Mouse (Mus musculus) lung, postnatal 0 days (tissue): ENCODE measurements around the gene Adamts5. TPM values are rescaled to one million over a fixed set of nuclear protein-coding genes. Genes with fewer than 3 reads are reported as not detected.
A peak's percentile ranks its signal among the peaks of the same experiment; 100 is the strongest.

Experiments
- ATAC-seq: fragments of 200-750 bp; cut with Nextera tagmentation; 2 replicates; pipeline ENCODE4 v1.8.0; 2017; ENCODE audit warnings: moderate library complexity
- DNase-seq: peaks from one replicate; pipeline ENCODE4 v3.0.0-alpha.2; 2016; ENCODE audit warnings: low spot score
- H3K27ac ChIP-seq: fragments of 300-500 bp; sonication (generic); 2 replicates; pipeline ENCODE4 v1.5.1; 2014; ENCODE audit warnings: antibody characterized with exemption, mild to moderate bottlenecking, low read length, mixed read lengths
- H3K27me3 ChIP-seq: fragments of 300-500 bp; sonication (generic); replicated peaks from 2 replicates; pipeline ENCODE4 v1.6.1; 2014; ENCODE audit warnings: low read length, mixed read lengths; ENCODE audit not compliant: insufficient read depth
- H3K36me3 ChIP-seq: fragments of 300-500 bp; sonication (generic); 2 replicates; pipeline ENCODE4 v1.6.1; 2014; ENCODE audit warnings: low read length, mixed read lengths; ENCODE audit not compliant: insufficient read depth
- H3K4me1 ChIP-seq: fragments of 300-500 bp; sonication (generic); 2 replicates; pipeline ENCODE4 v1.6.1; 2014; ENCODE audit warnings: antibody characterized with exemption, low read depth, low read length, mixed read lengths; ENCODE audit not compliant: insufficient read depth
- H3K4me2 ChIP-seq: fragments of 300-500 bp; sonication (generic); replicated peaks from 2 replicates; pipeline ENCODE4 v1.6.1; 2014; ENCODE audit warnings: low read depth, mild to moderate bottlenecking, low read length, moderate library complexity, mixed read lengths
- H3K4me3 ChIP-seq: fragments of 300-500 bp; sonication (generic); 2 replicates; pipeline ENCODE4 v1.5.1; 2014; ENCODE audit warnings: low read depth, low read length
- H3K9ac ChIP-seq: fragments of 300-500 bp; sonication (generic); replicated peaks from 2 replicates; pipeline ENCODE4 v1.6.1; 2014; ENCODE audit warnings: low read depth, mild to moderate bottlenecking
- H3K9me3 ChIP-seq: fragments of 300-500 bp; sonication (generic); 2 replicates; pipeline ENCODE4 v1.6.1; 2016; ENCODE audit warnings: low read length, mixed read lengths
- CTCF ChIP-seq: IDR thresholded peaks from 2 replicates; pipeline ENCODE4 v1.5.1; 2016; ENCODE audit warnings: antibody characterized with exemption, mild to moderate bottlenecking
- EP300 ChIP-seq: IDR thresholded peaks from 2 replicates; pipeline ENCODE4 v1.6.1; 2016; ENCODE audit warnings: antibody characterized with exemption, mild to moderate bottlenecking, control low read depth
- WGBS: fragments of 180-500 bp; shearing (Covaris S2); extraction: QIAGEN DNeasy Blood & Tissue Kit; methylation state at CpG from one replicate; pipeline ENCODE4 v1.1.7; 2014; 5-methylcytosine and 5-hydroxymethylcytosine counted together
- polyA plus RNA-seq: library from polyadenylated mRNA; unstranded; fragments of >200 nt; fragmentation: Nextera tagmentation; extraction: Ambion mirVana; gene quantifications from 2 replicates; pipeline ENCODE4 v1.2.1, GENCODE M21; 2015

The Adamts5 gene
- polyA plus RNA-seq, 1 experiment from 2014 or later = 1.8 TPM

DNA sequence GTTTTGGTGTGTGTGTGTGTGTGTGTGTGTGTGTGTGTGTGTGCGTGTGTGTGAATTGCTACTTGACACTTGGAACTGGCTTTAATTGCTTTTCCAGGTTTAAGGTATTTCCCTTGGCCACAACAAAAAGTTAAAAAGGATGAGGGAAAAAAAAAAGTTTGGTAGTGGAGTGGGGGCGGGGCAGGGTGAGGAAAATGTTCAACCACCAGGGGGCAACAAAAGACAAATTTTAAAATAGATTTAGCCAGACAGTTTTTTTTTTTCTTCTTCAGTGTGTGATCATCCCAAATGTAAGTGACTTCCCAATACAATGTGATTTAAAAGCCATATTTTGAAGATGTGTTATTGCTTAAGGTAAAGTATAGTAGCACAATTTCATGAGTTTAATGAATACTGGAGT lies 94.0 kb downstream of the Adamts5 start:
- TF ChIP-seq EP300 = no peak
- TF ChIP-seq CTCF = peak; percentile 67
- DNase-seq (peak; percentile 78), ATAC-seq (no peak)
- no peak overlapping the region for H3K9ac ChIP-seq
- H3K27me3 ChIP-seq = no peaks in the 10 kb centered on the region
- peak overlapping the region; percentile 32 for H3K4me2 ChIP-seq
- H3K4me3 ChIP-seq = no peak overlapping the region
- no peaks in the 10 kb centered on the region for H3K9me3 ChIP-seq
- no peak overlapping the region for H3K27ac ChIP-seq
- no peaks in the 10 kb centered on the region for H3K4me1 ChIP-seq
- H3K36me3 ChIP-seq = no peaks in the 10 kb centered on the region
- WGBS = 11% methylated on average over 2 of the region's 2 CpGs

GRCm38 (mm10) chr16:85807072-85807471 lies 94.6 kb downstream of the Adamts5 start:
- H3K9me3 ChIP-seq = no peaks in the 10 kb centered on the region
- H3K27me3 ChIP-seq = no peaks in the 10 kb centered on the region
- H3K27ac ChIP-seq = no peak overlapping the region
- TF ChIP-seq EP300 (peak; percentile 19; the same call in 1 of the 2 replicates), CTCF (peak; percentile 74)
- DNase-seq = peak; percentile 90
- no peaks in the 10 kb centered on the region for H3K36me3 ChIP-seq
- 19% methylated on average over 3 of the region's 3 CpGs for WGBS
- H3K4me1 ChIP-seq = no peaks in the 10 kb centered on the region
- peak overlapping the region; percentile 32 for H3K4me2 ChIP-seq
- H3K4me3 ChIP-seq = no peak overlapping the region
- no peak for ATAC-seq
- no peak overlapping the region for H3K9ac ChIP-seq

Other genes with a start within 250 kb of the Adamts5 start
- 59.1 and 59.7 TPM in 2 replicates for gene Adamts1, start 98.7 kb downstream of the Adamts5 start, polyA plus RNA-seq